Mouse (Mus musculus): Measurements from ENCODE around the gene Leng8. TPM values are rescaled to one million over a fixed set of nuclear protein-coding genes. Genes with fewer than 3 reads are reported as not detected.

Leng8 gene
- polyA plus RNA-seq, 1 experiment from 2014 or later: 60.6 TPM

DNA sequence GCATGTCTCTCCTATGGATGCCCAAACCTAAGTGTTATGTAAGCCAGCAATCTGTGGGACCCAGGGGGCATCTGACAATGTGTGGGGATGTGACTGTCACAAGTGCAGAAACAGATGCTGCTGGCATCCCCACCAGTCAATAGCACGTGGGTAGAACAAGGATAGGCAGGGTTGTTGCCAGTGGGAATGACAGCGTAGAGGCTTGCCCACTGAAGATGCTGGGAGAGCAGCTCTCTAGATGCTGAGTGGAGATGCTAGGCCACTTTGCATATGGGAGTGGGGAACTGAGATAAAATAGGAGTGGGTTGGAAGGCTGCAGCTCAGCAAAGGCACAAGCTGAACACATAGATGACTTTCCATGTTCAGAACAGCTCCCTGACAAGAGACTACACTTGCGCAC, 4.3 kb upstream of the Leng8 start:
- no peaks in the 10 kb centered on the region for H3K27me3 ChIP-seq (ENCODE audit: poor library complexity, severe bottlenecking)
- DNase-seq (ENCODE audit: extremely low spot score, low spot score): no peak
- no peak overlapping the region for H3K27ac ChIP-seq
- no peaks in the 10 kb centered on the region for H3K9me3 ChIP-seq
- 92% methylated on average over 3 of the region's 3 CpGs for WGBS
- H3K36me3 ChIP-seq (replicated peaks): peaks cover 59% of the 10 kb centered on the region
- peaks cover 22% of the 10 kb centered on the region for H3K4me1 ChIP-seq
- H3K4me3 ChIP-seq: no peak overlapping the region

DNA sequence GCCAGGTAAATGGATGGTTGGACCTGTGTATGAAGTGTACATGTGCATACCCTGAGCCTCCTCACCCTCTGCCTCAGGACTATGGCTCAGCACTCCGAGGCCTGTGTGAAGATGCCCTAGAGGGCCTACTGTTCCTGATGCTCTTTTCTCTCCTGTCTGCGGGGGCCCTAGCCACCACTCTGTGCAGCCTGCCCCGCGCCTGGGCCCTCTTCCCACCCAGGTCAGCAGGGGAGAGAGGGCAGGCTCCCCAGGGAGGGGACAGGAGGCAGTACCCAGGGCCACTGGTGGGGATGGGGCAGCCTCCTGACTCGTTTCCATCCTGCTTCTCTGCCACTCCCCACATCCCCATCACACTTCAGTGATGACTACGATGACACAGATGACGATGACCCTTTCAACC, 3.8 kb upstream of the Leng8 start:
- Histone ChIP-seq H3K4me3 (no peak overlapping the region), H3K36me3 (replicated peaks) (peaks cover 55% of the 10 kb centered on the region), H3K27me3 (ENCODE audit: poor library complexity, severe bottlenecking) (no peaks in the 10 kb centered on the region), H3K27ac (no peak overlapping the region), H3K9me3 (no peaks in the 10 kb centered on the region), H3K4me1 (peaks cover 26% of the 10 kb centered on the region)
- 77% methylated on average over 7 of the region's 7 CpGs for WGBS
- DNase-seq (ENCODE audit: extremely low spot score, low spot score): no peak

DNA sequence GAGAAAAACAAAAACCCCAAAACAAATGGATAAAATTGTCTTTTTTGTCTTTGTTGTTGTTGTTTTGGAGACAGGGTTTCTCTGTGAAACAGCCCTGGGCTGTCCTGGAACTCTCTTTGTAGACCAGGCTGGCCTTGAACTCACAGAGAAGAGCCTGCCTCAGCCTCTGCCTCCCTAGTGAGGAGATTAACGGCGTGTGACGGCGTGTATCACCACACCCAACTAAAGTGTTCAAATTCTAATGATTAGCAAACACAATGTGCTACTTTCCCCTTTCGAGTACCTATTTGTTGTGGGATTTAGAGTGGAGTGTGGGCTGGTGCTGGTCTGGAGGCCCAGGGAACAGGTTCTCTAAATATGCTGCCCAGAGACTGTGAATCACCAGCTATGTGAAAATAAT, 1.9 kb upstream of the Leng8 start:
- peaks cover 34% of the 10 kb centered on the region for H3K4me1 ChIP-seq
- peaks cover 56% of the 10 kb centered on the region for H3K36me3 ChIP-seq (replicated peaks)
- no peaks in the 10 kb centered on the region for H3K27me3 ChIP-seq (ENCODE audit: poor library complexity, severe bottlenecking)
- WGBS: 91% methylated on average over 5 of the region's 5 CpGs
- no peak for DNase-seq (ENCODE audit: extremely low spot score, low spot score)
- H3K4me3 ChIP-seq: no peak overlapping the region
- H3K9me3 ChIP-seq: no peaks in the 10 kb centered on the region
- H3K27ac ChIP-seq: no peak overlapping the region

DNA sequence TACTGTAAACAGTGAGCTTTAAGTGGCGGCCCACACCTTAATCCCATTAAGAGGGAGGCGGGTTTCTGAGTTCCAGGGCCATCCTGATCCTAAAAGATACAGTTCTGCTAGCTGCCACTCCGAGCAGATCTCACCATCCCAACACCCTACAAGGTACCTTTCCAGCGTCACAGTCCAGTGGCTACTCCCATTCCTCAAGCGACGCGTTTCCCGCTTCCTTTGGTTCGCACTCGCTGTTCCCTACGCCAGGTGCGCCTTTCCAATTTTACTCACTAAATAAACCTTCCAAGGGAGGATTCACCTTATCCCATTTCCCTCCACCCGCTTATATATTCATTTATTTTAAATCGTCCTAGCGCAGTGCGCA, 452 bp upstream of the Leng8 start:
- peaks cover 22% of the 10 kb centered on the region for H3K4me1 ChIP-seq
- peak overlapping the region; percentile 95 for H3K27ac ChIP-seq
- H3K4me3 ChIP-seq: peak overlapping the region; percentile 79
- no peaks in the 10 kb centered on the region for H3K27me3 ChIP-seq (ENCODE audit: poor library complexity, severe bottlenecking)
- whole genome bisulfite sequencing: under 1% methylated on average over 16 of the region's 16 CpGs
- peaks cover 64% of the 10 kb centered on the region for H3K36me3 ChIP-seq (replicated peaks)
- DNase-seq (ENCODE audit: extremely low spot score, low spot score): no peak
- no peaks in the 10 kb centered on the region for H3K9me3 ChIP-seq

DNA sequence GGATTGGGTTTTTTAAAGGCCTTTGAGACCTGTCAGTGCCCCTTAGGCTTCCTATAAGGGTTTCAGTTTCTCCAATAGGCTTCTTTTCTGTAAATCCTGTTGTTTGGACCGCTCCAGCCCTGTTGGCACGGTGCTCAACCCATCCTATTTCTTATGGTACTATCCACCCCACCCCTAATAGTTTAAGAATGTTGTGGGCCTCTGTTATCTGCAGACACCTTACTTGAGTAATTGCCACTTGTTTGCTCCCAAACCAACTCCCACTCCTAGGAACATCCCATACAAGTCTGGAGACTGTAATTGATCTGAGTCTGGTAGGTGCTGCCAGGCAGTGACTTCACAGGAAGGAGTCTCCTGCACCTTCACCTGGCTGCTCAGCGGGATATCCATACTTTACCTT, 907 bp downstream of the Leng8 start:
- no peaks in the 10 kb centered on the region for H3K9me3 ChIP-seq
- 59% methylated on average over 3 of the region's 3 CpGs for WGBS
- DNase-seq (ENCODE audit: extremely low spot score, low spot score): no peak
- peaks cover 19% of the 10 kb centered on the region for H3K4me1 ChIP-seq
- no peaks in the 10 kb centered on the region for H3K27me3 ChIP-seq (ENCODE audit: poor library complexity, severe bottlenecking)
- peak overlapping the region; percentile 79 for H3K4me3 ChIP-seq
- peaks cover 64% of the 10 kb centered on the region for H3K36me3 ChIP-seq (replicated peaks)
- peak overlapping the region; percentile 95 for H3K27ac ChIP-seq

DNA sequence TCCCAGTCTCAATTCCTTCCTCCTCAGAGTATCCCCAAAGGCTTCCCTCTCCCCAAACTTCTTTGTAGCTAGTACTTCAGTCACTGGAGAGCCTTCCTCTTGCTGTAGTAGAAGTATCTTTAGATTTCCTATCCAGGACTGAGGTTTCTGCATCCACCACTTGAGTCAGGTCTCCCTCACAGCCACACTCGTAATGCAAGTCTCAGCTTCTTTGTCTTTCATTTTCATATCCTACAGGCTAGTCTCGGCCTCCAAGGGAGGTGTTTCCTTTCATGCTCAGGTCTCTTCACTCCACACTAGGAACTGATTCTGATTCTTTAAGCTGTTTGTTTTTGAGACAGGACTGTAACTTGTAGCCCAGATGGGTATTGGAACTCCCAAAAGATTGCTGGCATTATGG, 1.3 kb downstream of the Leng8 start:
- no peaks in the 10 kb centered on the region for H3K9me3 ChIP-seq
- H3K4me1 ChIP-seq: peaks cover 19% of the 10 kb centered on the region
- no peak for DNase-seq (ENCODE audit: extremely low spot score, low spot score)
- peak overlapping the region; percentile 79 for H3K4me3 ChIP-seq
- no peaks in the 10 kb centered on the region for H3K27me3 ChIP-seq (ENCODE audit: poor library complexity, severe bottlenecking)
- peaks cover 64% of the 10 kb centered on the region for H3K36me3 ChIP-seq (replicated peaks)
- H3K27ac ChIP-seq: peak overlapping the region; percentile 95; the same call in 1 of the 2 replicates
- 92% methylated on average over 2 of the region's 2 CpGs for WGBS

DNA sequence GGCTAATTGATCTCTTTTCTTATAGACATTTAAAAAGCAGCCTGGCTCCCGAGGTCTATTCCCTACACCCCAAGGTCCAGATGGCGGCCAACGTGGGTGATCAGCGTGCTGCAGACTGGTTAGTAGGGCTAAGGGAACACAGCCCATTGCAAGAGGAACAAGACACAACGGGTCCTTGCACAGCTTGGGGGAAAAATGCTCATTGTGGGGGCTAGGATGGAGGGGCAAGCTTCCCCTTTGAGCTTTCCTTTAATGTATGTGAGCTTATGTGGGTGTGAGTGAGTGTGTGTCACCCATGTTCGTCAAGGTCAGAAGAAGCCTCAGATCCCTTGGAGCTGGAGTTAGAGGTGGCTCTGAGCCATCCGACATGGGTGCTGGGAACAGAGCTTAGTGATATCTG, 1.8 kb downstream of the Leng8 start:
- Histone ChIP-seq H3K27ac (no peak overlapping the region), H3K27me3 (ENCODE audit: poor library complexity, severe bottlenecking) (no peaks in the 10 kb centered on the region), H3K4me3 (peak overlapping the region; percentile 79; the same call in 1 of the 2 replicates), H3K36me3 (replicated peaks) (peaks cover 64% of the 10 kb centered on the region), H3K9me3 (no peaks in the 10 kb centered on the region), H3K4me1 (peaks cover 19% of the 10 kb centered on the region)
- no peak for DNase-seq (ENCODE audit: extremely low spot score, low spot score)
- 93% methylated on average over 7 of the region's 7 CpGs for WGBS

DNA sequence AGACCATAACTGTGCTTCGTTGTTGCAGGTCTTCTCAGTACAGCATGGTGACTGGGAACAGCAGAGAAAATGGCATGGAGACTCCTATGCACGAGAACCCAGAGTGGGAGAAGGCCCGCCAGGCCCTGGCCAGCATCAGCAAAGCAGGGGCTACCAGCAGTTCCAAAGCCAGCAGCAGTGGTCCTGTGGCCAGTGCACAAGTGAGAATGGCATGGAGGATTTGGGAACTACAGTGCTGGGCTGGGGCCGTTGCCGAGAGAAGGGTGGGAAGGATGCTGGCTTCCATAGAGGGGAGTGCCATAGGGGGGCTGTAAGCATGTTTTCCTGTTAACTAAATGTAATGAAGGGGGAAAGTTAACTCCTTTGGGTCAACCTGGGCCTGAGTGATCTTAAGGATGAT, 2.6 kb downstream of the Leng8 start:
- Histone ChIP-seq H3K9me3 (no peaks in the 10 kb centered on the region), H3K4me3 (0 out of 2 replicates have a peak overlapping the region, but pooled peaks have one; percentile 1), H3K27me3 (ENCODE audit: poor library complexity, severe bottlenecking) (no peaks in the 10 kb centered on the region), H3K36me3 (replicated peaks) (peaks cover 64% of the 10 kb centered on the region), H3K27ac (no peak overlapping the region), H3K4me1 (peaks cover 19% of the 10 kb centered on the region)
- DNase-seq (ENCODE audit: extremely low spot score, low spot score): no peak
- 89% methylated on average over 5 of the region's 5 CpGs for WGBS

DNA sequence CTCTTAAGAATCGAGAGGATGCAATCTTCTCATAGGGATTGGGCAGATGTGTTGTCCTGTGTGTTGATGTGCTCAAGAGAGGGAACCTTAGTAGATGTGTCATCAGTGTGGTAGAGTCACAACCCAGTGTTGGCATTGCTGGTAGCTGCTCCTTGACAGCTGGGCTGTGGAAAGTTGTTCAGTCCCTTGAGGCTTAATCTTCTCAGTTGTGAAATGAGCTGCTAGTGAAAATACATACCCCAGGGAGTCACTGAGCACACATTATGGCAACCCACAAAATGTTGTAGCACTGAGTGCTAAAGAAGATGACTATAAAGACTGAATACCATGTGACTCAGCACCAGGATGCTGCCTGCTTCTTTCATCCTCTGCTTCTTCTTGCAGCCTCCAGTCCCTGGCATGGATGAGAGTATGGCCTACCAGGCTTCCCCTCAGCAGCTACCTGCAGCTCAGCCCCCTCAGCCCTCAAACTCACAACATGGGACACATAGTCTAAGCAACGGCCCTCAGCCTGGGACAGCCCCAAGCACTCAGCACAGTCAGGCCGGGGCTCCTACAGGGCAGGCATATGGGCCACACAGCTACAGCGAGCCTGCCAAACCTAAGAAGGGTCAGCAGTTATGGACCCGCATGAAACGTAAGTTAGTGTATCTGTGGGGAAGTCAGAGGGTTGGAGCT, 4.9 kb downstream of the Leng8 start:
- DNase-seq (ENCODE audit: extremely low spot score, low spot score): no peak
- Histone ChIP-seq H3K4me3 (no peak overlapping the region), H3K27ac (no peak overlapping the region), H3K36me3 (replicated peaks) (peaks cover 88% of the 10 kb centered on the region), H3K9me3 (no peaks in the 10 kb centered on the region), H3K4me1 (peaks cover 12% of the 10 kb centered on the region), H3K27me3 (ENCODE audit: poor library complexity, severe bottlenecking) (no peaks in the 10 kb centered on the region)
- WGBS: 98% methylated on average over 6 of the region's 6 CpGs

DNA sequence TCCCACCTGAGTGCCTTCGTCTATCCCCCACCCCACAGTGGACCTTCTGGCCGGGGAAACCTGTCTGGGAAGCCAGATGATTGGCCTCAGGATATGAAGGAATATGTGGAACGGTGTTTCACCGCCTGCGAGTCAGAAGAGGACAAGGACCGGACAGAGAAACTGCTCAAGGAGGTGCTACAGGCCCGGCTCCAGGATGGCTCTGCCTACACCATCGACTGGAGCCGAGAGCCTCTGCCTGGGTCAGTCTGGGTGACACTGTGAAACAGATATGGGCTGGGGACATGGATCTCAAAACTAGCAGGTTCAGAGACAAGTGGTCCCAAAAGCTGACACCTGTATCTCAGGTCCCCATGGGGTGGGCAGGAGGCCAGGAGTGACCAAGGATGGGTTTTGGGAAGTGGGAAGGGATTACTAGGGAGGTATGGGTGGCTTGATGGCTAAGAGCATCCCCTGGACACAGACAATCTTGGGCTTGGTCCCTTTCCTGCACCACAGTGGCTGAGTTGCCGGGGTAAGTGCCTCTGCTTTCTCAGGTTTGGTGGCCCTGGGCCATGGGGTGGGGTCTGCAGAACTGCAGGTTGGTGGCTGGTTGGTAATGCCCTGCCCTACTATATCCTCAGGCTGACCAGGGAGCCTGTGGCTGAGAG, 6.1 kb downstream of the Leng8 start:
- H3K4me3 ChIP-seq: no peak overlapping the region
- 97% methylated on average over 10 of the region's 10 CpGs for WGBS
- H3K9me3 ChIP-seq: no peaks in the 10 kb centered on the region
- no peaks in the 10 kb centered on the region for H3K27me3 ChIP-seq (ENCODE audit: poor library complexity, severe bottlenecking)
- H3K27ac ChIP-seq: no peak overlapping the region
- H3K4me1 ChIP-seq: peaks cover 8% of the 10 kb centered on the region
- peaks cover 99% of the 10 kb centered on the region for H3K36me3 ChIP-seq (replicated peaks)
- peak; percentile 12 for DNase-seq (ENCODE audit: extremely low spot score, low spot score)

DNA sequence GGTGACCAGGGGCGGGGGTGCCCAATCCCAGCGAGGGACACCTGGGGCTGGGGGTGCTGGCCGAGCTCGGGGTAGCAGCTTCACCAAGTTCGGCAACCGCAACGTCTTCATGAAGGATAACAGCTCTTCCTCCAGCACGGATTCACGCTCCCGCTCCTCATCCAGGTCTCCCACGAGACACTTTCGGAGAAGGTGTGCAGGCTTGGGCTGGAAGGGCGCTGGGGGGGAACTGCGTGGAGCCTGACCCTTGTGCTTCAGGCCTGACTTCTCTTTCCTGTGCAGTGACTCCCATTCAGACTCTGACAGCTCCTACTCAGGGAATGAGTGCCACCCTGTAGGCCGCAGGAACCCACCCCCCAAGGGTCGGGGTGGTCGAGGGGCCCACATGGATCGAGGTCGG, 6.7 kb downstream of the Leng8 start:
- 95% methylated on average over 19 of the region's 19 CpGs for WGBS

DNA sequence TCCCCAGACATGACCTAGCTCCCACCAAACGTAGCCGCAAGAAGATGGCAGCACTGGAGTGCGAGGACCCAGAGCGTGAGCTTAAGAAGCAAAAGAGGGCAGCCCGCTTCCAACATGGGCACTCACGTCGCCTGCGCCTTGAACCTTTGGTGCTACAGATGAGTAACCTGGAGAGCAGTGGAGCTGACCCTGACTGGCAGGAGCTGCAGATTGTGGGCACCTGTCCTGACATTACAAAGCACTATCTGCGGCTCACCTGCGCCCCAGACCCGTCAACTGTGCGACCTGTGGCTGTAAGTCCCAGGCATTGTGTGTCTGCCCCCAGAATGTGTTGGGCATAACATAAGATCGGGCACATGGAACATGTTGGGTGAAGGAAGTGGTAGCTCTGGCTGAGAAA, 7.2 kb downstream of the Leng8 start:
- Histone ChIP-seq H3K4me1 (peaks cover 10% of the 10 kb centered on the region), H3K9me3 (no peaks in the 10 kb centered on the region), H3K27me3 (ENCODE audit: poor library complexity, severe bottlenecking) (no peaks in the 10 kb centered on the region), H3K4me3 (no peak overlapping the region), H3K27ac (no peak overlapping the region), H3K36me3 (replicated peaks) (peaks cover 95% of the 10 kb centered on the region)
- DNase-seq (ENCODE audit: extremely low spot score, low spot score): no peak
- WGBS: 95% methylated on average over 13 of the region's 13 CpGs

More for the DNA sequence above, 6.7 kb downstream of the Leng8 start:
- no peak overlapping the region for H3K27ac ChIP-seq
- peak; percentile 6 for DNase-seq (ENCODE audit: extremely low spot score, low spot score)
- H3K4me3 ChIP-seq: no peak overlapping the region
- no peaks in the 10 kb centered on the region for H3K9me3 ChIP-seq
- H3K27me3 ChIP-seq (ENCODE audit: poor library complexity, severe bottlenecking): no peaks in the 10 kb centered on the region
- H3K36me3 ChIP-seq (replicated peaks): peaks cover 100% of the 10 kb centered on the region
- H3K4me1 ChIP-seq: peaks cover 7% of the 10 kb centered on the region

DNA sequence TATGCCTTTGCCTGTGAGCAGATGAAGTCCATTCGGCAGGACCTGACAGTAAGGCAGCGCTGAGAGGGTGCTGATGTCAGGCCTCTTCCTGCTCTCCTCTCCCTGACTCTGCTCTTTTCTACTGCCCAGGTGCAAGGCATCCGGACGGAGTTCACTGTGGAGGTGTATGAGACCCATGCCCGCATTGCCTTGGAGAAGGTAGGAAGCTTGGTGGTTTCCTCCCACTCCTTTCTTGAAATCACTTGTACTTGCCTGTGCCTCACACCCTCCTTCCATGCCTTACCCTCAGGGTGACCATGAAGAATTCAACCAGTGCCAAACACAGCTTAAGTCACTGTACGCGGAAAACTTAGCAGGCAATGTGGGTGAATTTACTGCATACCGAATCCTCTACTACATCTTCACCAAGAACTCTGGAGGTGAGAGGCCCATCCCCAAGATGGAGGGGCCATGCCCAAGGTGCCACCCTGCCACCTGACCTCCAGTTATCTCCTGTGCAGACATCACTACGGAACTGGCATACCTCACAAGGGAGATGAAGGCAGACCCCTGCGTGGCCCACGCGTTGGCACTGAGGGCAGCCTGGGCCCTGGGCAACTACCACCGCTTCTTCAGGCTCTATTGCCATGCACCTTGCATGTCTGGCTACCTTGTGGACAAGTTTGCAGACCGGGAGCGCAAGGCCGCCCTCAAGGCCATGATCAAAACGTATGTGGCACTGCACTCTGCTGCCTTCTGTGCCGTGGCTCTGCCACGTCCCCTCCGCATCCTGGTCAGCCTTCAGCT, 8.1 kb downstream of the Leng8 start:
- no peak overlapping the region for H3K27ac ChIP-seq
- H3K27me3 ChIP-seq (ENCODE audit: poor library complexity, severe bottlenecking): peaks cover 1% of the 10 kb centered on the region
- H3K4me3 ChIP-seq: no peak overlapping the region
- 95% methylated on average over 20 of the region's 20 CpGs for WGBS
- H3K4me1 ChIP-seq: peaks cover 16% of the 10 kb centered on the region
- DNase-seq (ENCODE audit: extremely low spot score, low spot score): no peak
- peaks cover 86% of the 10 kb centered on the region for H3K36me3 ChIP-seq (replicated peaks)
- no peaks in the 10 kb centered on the region for H3K9me3 ChIP-seq
